Mouse (Mus musculus): ENCODE data around the gene Veph1. TPM values are rescaled to one million over a fixed set of nuclear protein-coding genes. Genes with fewer than 3 reads are reported as not detected.
A peak's percentile ranks its signal among the peaks of the same experiment; 100 is the strongest.

The Veph1 gene
- total RNA-seq, 2 experiments from 2014 or later = 1.3 to 2.8 TPM

DNA sequence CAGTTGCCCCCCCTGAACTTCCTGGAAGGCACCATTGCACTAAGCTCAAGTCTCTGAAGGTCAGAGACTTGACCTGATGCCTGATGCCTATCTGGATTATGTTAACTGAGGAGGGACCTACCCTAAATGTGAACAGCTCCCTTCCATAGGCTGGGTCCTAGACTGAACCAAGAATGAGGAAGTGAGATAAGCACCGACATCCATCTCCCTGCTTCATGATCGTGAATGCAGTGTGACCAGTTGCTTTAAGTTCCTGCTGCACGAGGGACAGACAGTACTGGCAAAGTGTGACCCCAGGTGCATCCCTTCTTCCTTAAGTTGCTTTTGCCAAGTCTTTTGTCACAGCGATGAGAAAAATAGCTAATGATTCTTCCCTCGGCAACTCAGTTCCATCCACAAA lies 166.9 kb downstream of the Veph1 start:
- no peak for DNase-seq
- intact Hi-C loops (cut with DNase I) = no loop called here

GRCm38 (mm10) chr3:66105493-66105892 lies 191.1 kb downstream of the Veph1 start:
- DNase-seq = no peak
- intact Hi-C loops (cut with DNase I) = no loop called here

DNA sequence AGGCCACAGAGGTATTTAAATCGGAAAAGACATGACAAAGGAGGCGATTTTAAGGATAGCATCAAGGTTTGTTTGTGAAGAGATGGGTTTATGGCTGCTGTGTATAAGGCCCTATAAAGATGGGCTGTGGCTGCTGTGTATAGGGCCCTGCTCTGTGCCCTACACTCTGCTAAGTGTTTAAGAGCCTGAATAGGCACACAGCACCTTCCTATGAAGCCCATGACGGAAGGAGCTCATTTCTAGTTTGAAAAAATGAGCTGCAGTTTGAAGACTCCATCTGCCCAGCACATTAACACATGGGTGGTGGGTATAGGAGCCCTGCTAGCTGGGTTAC lies 194.1 kb downstream of the Veph1 start:
- intact Hi-C loops (cut with DNase I) = no loop called here

GRCm38 (mm10) chr3:66101809-66102598 lies 194.6 kb downstream of the Veph1 start:
- intact Hi-C loops (cut with DNase I) = no loop called here
- DNase-seq = no peak

More for the DNA sequence above, 194.1 kb downstream of the Veph1 start:
- DNase-seq = no peak

- DNase-seq = no peak
- intact Hi-C loops (cut with DNase I) = no loop called here
Measured at GRCm38 (mm10) chr3:66101074-66101473, 195.6 kb downstream of the Veph1 start.

- no peak for DNase-seq
- intact Hi-C loops (cut with DNase I) = no loop called here
Measured at GRCm38 (mm10) chr3:66091746-66092145, 204.9 kb downstream of the Veph1 start.

DNA sequence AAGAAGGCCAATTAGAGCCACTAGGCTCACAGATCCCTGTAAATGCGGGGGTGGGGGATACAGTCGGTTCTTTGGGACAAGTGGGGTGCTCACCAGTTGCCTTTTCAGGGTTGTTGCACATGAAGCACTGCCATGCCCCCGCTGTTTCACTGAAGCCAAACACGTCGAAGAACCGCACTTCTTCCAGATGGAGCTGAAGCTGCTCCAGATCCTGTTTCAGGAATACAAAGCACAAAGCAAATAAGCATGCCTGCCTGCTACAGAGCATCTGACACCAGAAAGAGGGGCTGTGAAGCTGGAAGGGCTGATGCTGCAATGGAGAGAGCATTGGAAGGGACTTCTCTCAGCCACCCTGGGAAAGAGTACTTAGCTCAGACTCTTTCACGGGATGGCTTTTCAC lies 209.0 kb downstream of the Veph1 start:
- intact Hi-C loops (cut with DNase I) = no loop called here
- no peak for DNase-seq

DNA sequence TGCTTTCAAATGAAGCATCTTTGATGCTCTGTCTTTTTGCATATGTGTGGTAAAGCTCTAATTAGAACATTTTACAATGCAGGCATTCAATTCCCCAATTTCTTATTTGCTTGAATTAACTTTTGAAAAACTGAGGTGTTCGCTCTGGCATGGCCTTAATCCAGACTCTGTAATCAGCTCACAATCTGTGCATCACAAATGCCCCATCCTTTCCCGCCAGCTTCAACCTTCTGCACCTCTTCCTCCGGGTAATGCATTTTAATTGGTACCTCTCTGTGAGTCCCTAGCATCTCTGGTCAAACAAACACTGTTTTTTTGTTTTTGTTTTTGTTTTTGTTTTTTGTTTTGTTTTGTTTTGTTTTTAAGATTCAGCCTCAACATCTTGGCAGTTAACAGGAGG lies 212.8 kb downstream of the Veph1 start:
- DNase-seq = no peak
- intact Hi-C loops (cut with DNase I) = no loop called here

GRCm38 (mm10) chr3:66083407-66083806 lies 213.2 kb downstream of the Veph1 start:
- intact Hi-C loops (cut with DNase I) = no loop called here
- DNase-seq = no peak

DNA sequence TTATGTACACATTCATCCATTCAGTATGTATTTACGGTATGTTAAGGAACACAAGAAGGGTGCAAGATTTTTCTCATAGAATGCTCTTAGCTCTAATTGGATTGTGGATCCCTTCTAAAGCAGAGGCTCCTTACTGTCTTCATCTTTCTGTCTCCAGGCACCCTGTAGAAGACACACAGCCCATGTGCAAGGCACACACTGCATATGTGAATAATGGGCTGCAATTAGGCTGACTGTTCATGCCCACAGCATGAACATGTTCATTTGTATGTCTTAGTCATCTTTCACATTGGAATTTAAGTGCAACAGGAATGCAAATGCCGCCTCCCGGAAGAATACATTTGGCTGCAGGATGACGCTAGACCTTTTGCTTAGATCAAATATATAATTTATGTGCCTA lies 213.7 kb downstream of the Veph1 start:
- DNase-seq = no peak
- intact Hi-C loops (cut with DNase I) = no loop called here

DNA sequence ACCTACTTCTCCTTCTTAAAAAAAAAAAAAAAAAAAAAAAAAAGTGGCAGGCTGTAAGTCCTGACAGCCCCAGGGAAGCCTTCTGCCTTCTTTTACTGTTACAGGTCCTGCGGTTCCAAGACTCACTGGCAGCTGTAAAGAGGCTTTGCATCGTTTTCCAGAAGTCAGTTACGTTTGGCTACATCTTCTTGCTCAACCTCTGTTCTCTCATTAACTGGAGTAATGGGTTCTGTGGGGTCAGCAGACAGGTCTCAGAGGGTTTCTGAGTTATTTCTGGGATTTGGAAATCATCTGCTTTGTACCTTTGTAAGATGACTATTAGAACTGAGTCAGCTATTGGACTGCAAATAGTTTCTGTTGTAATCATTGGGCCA lies 215.3 kb downstream of the Veph1 start:
- no peak for DNase-seq
- intact Hi-C loops (cut with DNase I) = no loop called here

DNA sequence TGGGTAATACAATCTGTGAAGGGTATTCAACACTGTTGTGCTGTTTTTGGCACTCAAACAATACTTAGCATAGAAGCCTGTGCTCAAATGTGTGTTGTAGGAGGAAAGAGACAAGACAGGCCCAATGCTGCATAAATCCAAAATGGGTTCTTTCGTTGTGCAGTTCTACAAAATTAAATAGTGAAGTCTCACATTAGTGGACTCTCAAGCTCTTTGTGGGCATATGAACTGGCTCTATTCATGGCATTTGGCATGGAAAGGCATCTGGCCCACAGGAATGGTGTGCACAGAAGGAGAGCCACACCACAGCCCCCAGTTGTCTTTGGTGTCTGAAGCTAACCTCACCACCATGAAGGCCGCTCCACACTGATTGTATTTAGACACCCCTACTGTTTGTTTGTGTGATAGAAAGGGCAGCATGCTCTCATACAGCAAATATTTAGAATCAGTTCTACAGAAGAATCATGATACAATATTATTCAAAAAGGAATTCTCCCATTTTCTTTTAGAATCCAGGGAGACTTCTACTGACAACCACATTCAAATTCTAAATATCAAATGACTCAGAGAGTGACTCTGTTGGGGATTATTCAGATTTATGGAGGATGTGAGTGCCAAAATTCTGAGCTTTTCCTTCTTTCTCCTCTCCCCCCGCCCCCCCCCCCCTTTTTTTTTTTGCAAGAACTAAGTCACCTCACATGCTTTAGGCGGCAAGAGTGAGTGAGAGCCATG lies 215.8 kb downstream of the Veph1 start:
- intact Hi-C loops (cut with DNase I) = no loop called here
- DNase-seq = no peak

DNA sequence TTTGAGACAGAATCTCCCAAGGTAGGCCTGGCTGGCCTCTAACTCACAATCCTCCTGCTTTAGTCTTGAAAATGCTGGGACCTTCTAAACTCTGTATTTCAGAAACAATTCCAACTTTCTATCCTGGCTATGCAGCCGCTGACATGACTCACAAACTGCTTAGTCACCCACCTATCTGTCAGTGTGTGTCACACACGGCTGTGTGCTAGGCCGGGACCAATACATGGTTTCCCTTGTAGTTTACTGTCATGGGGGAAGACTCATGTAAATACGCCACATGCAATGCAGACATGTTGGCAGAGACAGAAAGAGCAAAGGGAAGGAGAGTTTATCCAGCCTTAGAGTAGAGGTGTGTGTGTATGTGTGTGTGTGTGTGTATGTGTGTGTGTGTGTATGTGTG lies 216.8 kb downstream of the Veph1 start:
- no peak for DNase-seq
- intact Hi-C loops (cut with DNase I) = no loop called here

DNA sequence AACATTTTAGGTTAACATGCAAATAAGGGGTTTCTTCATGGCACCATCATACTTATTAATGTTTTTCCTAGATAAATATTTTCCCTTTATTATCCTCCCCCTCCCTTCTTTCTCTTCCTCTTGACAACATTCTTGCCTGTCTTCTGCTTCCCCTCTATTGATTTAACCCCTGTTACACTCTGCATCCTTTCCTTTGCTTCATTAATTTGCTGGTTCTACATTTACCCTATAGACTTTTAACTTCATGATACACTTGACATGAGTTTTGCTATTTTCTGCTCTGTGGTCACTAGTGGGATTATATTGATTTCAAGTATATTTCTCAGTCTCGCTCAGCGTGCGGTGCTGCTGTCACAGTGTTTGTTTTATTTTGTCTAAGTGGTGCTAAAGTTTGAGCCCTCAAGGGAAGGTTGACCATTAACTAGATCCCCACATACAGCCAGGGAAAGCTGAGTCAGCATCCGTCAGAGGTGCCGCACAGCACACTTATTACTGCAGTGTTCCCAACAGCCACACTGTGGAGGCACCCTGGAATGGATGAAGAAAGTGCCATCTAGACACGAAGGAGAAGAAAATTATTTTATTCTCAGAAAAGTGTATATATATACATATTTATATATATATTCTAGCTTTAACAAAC lies 217.6 kb downstream of the Veph1 start:
- no peak for DNase-seq
- intact Hi-C loops (cut with DNase I) = no loop called here

DNA sequence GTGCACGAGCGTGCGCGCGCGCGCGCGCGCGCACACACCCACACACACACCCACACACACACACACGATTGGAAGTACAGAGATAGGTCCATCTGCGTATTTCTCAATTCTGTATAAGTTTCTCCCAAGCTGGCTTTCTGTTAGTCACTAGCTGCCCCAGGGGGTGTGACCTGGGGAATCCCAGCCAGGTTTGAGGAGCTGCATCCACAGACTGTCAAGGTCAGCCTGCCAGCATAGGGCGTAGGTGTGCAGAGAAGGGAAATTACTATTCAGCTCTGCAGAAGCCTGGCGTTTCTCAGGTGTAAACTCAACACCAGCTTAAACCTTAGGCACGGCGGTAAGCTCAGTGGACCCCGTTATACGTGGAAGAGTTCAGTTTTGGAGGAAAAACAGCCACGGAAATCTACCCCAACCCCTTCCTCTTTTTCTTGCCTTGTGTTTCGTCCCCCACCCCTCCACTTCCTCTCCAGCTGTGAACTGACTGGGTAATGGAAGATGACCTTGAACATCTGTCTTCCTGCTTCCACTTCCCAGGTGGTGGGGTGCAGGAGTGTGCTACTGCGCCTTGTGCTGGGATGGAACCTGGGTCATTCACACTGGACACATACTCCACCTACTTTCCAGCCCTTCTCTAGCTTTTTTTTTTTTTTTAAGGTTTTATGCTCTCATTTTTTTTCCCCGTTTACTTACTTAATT lies 218.5 kb downstream of the Veph1 start:
- DNase-seq = peak; percentile 51
- intact Hi-C loops (cut with DNase I) = no loop called here

DNA sequence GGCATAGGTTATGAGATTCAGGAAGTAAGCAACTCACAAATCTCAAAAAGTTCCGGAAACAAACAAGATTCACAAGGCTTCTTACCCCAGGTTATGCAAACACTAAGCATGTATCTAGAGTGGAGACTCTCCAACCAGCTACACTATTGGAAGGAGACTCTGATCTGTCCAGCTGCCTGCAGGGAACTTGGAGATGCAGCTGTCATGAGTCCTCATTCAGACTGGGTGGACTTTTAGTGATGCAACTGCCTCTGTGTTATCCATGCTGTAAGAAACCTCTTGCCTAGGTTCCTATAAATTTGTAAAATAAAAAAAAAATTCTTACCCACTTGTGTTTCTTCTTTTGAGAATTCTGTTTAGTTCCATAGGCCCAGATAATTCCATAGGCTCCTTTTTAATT lies 226.4 kb downstream of the Veph1 start:
- intact Hi-C loops (cut with DNase I) = no loop called here
- DNase-seq = no peak

DNA sequence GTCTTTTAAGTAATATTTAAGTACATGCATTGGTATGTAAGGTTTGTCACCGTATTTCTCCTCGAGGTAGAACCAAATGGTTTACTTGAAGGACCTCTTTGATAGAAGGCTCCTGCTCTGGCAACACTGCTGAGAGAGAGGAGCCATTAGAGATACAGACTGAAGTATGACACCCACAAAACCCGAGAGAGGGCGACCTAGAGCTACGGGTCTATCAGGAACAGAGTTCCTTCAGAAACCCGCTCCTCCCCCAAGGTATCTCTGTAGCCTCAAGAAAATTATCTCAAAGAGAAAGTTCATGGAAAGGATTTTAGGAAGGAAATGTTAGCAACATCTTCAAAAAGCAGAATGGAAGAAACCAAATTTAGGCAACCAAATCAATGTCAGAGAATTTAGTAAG lies 232.8 kb downstream of the Veph1 start:
- intact Hi-C loops (cut with DNase I) = no loop called here
- peak; percentile 11 for DNase-seq

DNA sequence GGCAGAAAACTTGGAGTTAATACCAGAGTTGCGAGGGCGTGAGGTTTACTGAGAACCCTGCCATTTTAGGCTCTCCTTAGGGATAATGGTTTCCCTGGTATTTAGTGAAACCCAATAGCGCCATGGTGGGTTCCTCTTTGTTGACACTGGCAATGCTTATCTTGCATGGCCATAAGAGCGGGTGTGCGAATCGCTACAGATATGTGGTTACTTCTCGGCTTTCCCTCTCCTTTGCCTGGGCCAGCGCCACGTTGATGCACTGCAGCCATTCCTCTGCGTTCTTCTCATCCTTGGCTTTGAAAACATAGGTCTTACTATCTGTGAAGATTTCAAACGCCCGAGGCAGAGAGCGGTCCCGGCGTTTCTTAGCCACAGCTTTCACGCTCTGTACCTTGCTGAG lies 239.7 kb downstream of the Veph1 start:
- no peak for DNase-seq
- intact Hi-C loops (cut with DNase I) = no loop called here

- intact Hi-C loops (cut with DNase I) = no loop called here
- DNase-seq = no peak
Measured at GRCm38 (mm10) chr3:66055652-66056051, 241.0 kb downstream of the Veph1 start.

DNA sequence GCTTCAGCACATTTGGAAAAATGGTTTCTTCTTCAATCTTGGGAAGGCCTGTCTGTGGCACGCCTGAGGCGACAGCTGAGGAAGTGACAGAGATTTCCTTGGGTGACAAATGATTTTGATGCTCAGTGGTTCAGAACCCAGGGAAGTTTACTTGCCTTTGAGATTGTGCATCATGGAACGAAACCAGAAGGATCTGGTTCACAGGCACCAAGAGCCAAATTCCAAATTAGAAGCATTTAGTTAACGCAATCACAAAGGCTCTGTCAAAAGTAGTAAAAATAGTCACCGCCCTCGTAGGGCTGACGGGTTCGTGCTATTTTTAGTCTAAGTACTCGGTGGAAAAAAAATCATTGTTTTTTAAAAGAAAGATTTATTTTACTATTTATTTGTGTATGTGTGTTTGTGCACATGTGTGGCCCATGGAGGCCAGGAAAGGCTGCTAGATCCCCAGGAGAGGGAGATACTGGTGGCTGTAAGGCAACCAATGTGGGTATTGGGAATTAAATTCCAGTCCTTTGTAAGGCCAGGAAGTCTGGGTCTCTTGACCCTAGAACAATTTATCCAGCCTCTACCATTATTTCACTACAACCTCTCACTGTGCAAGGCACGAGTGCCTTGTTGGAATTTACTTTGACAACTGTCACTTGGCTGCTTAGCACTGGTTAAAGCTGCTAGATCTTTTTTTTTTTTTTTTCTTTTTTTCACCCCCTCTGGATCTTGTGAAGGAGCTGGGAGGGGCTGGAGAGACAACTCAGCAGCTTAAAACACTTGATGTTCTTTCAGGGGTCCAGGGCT lies 246.3 kb downstream of the Veph1 start:
- DNase-seq = no peak
- intact Hi-C loops (cut with DNase I) = no loop called here
